Mouse (Mus musculus) ovary, adult 18-20 months (tissue): ENCODE measurements around the gene Kctd12b.
"Not testable (repeated sequence)": the region's sequence is repeated elsewhere in the genome, so short reads cannot be mapped to it uniquely, and the experiment has no call there.

Experiments
- DNase-seq: peaks from one replicate; pipeline ENCODE4 v3.0.0; 2022; ENCODE audit warnings: low spot score, mixed read lengths

The Kctd12b gene

DNA sequence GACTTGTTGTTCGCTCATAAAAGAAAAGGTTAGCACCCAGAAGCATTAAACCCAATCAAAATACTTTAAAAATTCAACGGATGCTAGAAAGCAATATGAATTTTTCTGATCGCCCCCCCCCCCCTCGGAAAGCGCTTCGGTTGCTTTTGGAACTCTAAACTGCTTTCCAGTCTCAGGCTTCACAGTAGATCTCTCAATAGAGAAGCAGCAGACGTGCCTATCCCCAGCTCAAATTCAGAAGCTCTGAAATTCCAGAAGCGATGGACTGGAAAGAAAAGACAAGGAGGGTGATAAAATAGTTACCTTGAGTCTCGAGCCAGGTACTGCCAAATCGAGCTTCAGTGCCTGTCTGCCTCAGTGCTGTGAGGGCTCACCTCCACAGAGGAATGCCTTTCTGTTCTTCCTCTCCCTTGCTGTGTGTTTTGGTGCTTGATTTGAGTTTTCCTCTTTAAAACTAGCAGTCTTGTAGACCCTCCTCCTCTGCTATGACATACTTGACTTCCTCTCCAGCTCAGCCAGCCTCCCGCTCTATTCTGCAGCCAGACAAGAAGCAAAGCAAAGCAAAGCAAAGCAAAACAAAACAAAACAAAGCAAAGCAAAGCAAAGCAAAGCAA lies at the start of gene Kctd12b:
Gene Kctd12b (minus strand): TSS at position 610 of the 614 bp plus-strand sequence.
- peak; percentile 2 for DNase-seq

DNA sequence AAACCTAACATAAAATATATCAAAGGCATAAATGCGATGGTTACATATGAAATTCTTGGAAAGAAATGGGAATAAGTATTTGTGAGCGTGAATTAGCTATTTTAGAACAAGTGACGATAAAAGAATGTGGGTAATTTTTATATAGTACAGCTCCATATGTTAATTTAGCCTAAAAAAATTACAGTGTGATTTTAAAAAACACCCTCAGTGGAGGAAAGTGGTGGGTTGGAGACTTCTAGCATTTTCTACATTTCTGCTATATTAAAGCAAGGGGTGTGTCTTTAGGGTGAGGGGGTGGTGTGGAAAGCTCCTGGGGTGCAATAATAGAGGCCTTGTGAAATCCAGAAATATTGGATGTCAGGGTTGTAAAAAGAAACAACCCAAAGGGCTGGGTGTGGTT lies 46.3 kb upstream of the Kctd12b start:
- no peak for DNase-seq

DNA sequence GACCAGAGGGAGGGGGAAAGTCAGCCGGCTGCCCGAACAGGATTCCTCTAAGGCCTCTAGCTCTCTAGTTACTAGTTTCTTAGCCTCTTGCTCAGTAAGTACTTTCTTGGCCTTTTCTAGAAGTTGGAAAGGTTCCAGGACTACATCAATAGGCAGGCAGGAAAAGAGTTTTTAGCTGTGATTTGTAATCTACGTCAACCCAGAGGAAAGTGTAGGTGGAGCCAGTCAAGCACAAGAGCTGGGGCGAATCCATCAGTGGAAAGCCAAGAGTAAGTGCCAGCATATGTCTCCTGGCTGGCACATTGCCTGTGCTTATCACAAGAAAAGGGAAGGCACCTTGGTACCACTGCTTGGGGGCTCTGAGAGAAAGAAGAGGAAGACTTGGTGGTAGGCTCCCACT lies 39.5 kb upstream of the Kctd12b start:
- DNase-seq = no peak

DNA sequence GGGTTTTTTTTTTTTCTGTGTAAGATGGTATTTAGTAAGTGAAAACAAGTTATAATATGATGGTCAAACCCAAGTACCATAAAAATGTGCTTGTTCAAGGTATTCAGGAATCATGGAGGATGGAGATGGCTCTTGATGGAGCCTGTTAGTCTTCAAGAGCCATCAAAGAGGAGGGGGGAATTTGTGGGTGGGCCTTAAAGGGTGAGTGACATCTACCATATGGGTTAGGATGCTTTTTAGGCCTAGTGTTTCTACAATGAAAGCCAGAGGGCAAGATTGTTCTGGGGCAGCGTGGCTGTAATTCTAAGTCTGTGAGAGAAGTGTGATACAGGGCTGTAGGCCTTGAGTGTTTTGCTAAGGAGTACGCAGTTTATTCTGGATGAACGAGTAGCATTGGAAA lies 28.2 kb upstream of the Kctd12b start:
- DNase-seq = no peak

DNA sequence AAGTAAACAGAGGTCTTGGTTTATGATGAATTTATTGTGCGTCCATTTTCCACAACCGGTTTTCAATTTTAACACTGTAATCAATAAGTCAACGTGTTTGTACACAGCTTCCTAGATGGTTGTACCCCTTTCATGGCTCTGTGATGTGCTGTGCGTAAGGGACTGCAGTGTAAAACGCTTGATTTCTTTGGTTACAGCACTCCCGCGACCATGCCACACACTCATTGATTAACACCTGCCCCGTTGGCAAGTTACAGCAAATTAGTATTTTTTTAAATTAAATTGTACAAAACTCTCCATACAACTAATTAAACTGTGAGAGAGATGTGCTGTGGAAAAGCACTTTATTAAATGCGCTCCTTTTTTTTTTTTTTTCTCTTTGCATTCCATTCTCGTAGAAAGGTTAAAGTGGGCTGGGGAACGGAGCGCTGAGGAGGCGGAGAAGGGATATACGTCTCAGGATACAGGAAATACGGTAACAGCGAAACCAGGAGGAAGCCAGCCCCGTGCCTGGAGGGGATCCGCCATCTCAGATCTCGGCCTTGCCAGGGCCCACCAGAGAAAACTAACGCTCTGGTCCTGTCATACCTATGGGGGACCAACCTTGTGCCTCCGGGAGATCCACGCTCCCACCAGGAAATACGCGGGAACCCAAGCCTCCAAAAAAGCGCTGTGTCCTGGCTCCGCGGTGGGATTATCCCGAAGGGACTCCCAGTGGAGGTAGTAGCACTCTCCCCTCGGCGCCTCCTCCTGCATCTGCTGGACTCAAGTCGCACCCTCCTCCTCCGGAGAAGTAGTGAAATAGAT lies 27.1 kb upstream of the Kctd12b start, which contains the start of gene Nbdy:
Gene Nbdy (plus strand): TSS at position 481 of the 807 bp plus-strand sequence.
- peak; percentile 21 for DNase-seq

DNA sequence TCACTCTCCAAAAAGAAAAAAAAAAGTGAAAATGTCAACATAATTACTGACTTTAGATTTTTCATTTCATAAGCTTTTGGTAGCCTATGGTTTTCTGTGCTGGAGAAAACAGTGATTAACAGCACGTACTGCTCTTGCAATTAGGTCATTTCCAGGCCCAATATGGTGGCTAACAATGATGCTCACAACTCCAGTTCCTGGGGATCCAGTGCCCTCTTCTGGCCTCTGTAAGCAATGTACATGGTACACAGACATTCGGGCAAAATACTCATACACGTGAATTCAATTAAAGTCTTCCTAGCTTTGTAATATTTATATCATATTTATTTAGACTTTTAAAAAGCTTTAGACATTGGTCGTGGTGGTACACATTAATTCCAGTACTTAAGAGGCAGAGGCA lies 23.4 kb upstream of the Kctd12b start:
- no peak for DNase-seq

DNA sequence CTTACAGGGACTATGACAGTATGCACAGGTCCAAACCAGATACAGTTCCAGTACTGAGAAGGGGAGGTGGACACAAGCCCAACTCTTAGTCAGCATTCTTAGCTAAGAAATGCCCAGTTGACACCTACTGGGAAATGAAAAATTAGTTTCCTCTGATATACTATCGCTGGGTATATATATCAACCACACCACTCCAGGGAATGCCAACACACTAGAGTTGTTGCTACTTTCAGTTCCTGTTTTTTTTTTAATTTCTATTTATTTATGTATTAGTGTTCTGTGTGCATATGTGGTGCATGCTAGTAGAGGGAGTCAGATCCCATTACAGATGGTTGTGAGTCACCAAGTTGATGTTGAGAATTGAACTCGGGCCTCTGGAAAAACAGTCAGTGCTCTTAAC lies 20.5 kb upstream of the Kctd12b start:
- DNase-seq = no peak

DNA sequence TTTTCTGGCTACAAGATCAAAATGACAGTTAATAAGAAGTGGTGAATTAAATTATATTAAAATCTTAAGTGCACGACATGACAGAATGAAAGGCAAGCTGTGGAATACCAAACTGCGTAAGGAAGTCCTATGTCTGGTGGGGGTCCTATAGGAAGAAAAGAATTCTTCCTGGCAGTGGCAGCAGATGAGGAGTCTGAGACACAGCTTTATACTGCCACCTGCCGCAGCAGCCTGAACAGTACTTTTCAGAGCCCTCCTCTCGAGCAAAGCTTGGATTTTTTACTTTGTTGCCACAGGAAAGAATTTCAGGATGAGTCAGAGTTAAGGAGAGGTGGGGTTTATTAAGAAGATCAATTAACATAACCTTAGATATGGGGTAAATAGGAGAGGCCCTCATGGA lies 11.5 kb upstream of the Kctd12b start:
- no peak for DNase-seq

DNA sequence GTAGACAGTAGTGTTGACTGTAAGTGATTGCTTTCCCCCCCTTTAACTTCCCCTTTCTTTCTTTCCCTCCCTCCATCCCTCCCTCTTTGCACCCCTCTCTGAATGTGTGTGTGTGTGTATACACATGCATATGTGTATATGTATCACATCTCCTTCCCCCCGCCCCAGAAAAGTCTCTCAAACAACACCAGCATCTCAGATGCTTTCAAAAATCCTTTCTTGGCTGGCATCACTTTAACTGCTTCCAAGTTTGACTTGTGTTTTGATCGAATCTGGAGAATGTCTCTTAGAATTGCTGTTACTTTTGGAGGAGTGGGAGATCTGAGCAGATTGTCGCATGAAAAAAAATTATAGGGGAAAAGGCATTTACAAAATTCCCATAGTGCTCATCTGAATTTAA lies 4.3 kb upstream of the Kctd12b start:
- no peak for DNase-seq

DNA sequence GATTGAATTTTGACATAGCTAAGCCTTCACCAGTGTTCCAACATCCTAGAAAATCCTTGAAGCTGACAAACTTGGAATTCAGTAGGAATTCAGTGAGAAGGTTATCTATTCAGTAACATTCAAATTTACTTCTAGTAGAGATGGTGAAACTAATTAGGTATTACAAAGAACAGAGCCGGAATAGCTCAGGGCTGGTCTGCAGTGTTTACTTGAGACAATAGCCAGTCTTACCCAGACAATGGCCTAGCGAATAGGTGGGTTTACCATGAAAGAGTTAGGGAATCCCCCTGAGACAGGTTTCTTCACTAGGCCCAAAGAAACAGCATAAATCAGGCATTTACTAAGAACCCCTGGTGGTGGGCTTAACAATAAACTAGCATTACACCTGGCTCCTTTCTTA lies 28.0 kb downstream of the Kctd12b start:
- DNase-seq = not testable (repeated sequence)

DNA sequence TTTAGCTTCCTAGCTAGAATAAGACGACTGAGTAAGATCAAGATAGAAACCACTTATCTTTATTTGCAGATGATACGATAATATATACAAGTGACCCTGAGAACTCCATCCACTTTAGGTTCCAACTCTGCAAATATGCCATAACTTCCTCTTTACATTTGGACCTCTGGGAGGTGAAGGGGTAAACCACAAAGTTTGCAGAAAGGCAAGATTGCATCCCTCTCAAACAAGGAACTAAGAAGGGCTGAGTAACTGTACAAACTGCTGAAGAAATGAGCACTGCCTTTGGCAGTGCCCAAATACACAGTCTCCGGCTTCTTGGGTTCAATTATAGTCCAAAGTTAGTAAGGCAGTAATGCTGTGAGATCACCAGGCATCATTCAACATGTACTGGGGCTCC lies 31.3 kb downstream of the Kctd12b start:
- DNase-seq = no peak

DNA sequence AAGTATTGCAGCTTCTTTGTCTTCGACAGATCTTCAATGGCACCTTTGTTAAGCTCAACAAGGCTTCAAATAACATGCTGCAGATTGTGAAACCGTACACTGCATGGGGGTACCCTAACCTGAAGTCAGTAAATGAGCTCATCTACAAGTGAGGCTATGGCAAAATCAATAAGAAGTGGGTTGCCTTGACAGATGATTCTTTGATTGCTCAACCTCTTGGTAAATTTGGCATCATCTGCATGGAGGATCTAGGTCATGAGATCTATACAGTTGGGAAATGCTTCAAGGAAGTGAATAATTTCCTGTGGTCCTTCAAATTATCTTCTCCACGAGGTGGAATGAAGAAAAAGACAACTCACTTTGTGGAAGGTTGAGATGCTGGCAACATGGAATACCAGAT lies 39.2 kb downstream of the Kctd12b start:
- DNase-seq = no peak

DNA sequence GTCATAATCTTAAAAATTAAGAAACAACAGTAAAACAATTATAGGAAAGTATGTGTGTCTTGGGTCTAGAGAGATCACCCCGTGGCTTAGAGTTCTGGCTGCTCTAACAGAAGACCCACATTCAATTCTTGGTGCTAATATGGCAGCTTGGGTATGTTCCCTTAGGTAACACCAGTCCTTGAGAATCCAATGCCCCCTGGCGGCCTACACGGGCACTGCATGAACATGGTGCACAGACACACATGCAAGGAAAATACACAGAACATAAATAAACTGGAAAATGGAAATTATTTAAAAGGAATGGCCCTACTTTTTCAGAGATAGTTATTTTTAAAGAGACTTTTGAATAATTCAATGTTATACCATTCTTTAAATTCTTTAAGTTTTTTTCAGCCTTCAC lies 55.6 kb downstream of the Kctd12b start:
- no peak for DNase-seq

DNA sequence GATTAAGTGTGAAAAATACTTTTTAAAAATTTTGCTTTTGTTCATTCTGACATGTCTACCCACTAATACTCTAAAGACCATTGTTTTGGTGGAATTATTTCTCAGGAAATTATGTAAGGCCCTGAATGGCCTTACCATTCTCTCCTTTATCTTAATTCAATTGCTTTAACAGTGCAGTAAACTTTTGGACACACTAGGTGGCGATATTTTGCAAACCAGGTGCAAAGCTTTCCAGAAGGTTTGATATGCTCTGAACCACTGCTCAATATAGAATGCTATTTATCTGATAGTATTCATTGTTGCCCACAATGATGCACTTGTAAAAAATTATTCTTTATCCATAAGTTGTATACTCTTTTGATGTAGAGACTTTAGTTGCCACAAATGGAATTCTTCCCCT lies 59.9 kb downstream of the Kctd12b start:
- DNase-seq = no peak
